Mouse (Mus musculus) macrophage (primary cell): ENCODE measurements around the gene Ptger1. TPM values are rescaled to one million over a fixed set of nuclear protein-coding genes. Genes with fewer than 3 reads are reported as not detected.
A peak's percentile ranks its signal among the peaks of the same experiment; 100 is the strongest.

Experiments
- H3K27ac ChIP-seq: fragments of 350-480 bp; formaldehyde crosslinking; 2 replicates; pipeline ENCODE4 v1.9.0; 2021
- H3K36me3 ChIP-seq: fragments of 350-480 bp; formaldehyde crosslinking; 2 replicates; pipeline ENCODE4 v1.9.0; 2021; ENCODE audit errors: inconsistent target
- H3K4me3 ChIP-seq: fragments of 350-480 bp; formaldehyde crosslinking; 2 replicates; pipeline ENCODE4 v1.9.0; 2021; ENCODE audit errors: inconsistent target
- H3K79me2 ChIP-seq: fragments of 350-480 bp; formaldehyde crosslinking; 2 replicates; pipeline ENCODE4 v1.9.0; 2021; ENCODE audit errors: inconsistent target
- WGBS: methylation state at CpG from one replicate; pipeline ENCODE4 v1.1.7; 2026; ENCODE audit warnings: inconsistent platforms; ENCODE audit not compliant: missing documents; 5-methylcytosine and 5-hydroxymethylcytosine counted together
- polyA plus RNA-seq: library from polyadenylated mRNA; stranded (reverse); fragments of 250-400 nt; gene quantifications from 3 replicates; pipeline ENCODE4 v1.2.4, GENCODE M21; 2018; ENCODE audit warnings: inconsistent platforms

The Ptger1 gene
- polyA plus RNA-seq, 1 experiment from 2014 or later: 8.8 TPM

DNA sequence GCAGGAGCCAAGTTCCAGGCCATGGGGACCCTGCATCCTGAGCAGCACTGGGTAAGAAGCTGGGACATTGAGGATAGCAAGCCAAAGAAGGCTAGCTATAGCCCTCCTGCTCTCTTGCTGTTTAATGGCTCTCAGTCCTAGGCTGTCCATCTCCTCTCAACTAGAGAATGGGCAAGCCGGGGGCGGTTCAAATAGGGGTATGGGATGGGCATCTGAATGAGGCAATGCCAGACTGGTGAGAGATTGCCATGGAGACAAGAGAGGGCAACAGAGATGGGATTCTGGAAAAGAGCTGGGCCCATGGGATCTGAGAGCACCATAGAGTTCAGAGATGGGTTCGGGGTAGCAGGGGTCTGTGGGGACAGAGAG, 372 bp downstream of the Ptger1 start:
- Histone ChIP-seq H3K27ac (no peak overlapping the region), H3K79me2 (no peaks in the 10 kb centered on the region), H3K36me3 (peaks cover 31% of the 10 kb centered on the region), H3K4me3 (no peak overlapping the region)
- 100% methylated on average over 3 of the region's 3 CpGs for WGBS

DNA sequence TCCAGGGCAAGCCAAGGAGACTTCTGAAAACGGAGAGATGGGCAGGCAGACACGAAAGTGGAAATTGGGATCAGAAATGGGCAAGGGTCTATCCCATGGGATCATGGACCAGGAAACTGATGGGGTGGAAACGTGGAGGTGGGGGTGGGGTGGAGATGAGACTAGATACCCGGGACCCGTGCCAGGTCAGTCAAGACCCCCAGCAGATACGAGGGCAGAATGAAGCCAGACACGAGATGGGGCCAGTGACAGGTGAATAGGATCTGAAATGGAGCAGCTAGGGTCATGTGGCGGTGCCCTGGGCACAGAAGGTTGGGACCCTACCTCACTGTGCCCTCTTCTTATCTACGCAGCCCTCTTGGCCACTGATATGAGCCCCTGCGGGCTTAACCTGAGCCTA, 1.0 kb downstream of the Ptger1 start:
- Histone ChIP-seq H3K79me2 (no peaks in the 10 kb centered on the region), H3K27ac (no peak overlapping the region), H3K4me3 (no peak overlapping the region), H3K36me3 (peaks cover 38% of the 10 kb centered on the region)
- 89% methylated on average over 10 of the region's 10 CpGs for WGBS

DNA sequence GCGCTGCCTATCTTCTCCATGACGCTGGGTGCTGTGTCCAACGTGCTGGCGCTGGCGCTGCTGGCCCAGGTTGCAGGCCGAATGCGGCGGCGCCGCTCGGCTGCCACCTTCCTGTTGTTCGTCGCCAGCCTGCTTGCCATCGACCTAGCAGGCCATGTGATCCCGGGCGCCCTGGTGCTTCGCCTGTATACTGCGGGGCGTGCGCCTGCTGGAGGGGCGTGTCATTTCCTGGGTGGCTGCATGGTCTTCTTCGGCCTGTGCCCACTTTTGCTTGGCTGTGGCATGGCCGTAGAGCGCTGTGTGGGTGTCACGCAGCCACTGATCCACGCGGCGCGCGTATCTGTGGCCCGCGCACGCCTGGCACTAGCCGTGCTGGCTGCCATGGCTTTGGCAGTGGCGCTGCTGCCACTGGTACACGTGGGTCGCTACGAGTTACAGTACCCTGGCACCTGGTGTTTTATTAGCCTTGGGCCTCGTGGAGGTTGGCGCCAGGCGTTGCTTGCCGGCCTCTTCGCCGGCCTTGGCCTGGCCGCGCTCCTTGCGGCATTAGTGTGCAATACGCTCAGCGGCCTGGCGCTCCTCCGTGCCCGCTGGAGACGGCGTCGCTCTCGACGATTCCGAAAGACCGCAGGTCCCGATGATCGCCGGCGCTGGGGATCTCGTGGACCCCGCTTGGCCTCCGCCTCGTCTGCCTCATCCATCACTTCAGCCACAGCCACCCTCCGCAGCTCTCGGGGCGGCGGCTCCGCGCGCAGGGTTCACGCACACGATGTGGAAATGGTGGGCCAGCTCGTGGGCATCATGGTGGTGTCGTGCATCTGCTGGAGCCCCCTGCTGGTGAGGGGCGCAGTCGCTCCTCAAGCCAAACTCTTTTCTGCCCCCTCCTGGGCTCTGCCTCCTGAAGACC, 1.8 kb downstream of the Ptger1 start:
- Histone ChIP-seq H3K36me3 (peaks cover 45% of the 10 kb centered on the region), H3K27ac (no peak overlapping the region)

DNA sequence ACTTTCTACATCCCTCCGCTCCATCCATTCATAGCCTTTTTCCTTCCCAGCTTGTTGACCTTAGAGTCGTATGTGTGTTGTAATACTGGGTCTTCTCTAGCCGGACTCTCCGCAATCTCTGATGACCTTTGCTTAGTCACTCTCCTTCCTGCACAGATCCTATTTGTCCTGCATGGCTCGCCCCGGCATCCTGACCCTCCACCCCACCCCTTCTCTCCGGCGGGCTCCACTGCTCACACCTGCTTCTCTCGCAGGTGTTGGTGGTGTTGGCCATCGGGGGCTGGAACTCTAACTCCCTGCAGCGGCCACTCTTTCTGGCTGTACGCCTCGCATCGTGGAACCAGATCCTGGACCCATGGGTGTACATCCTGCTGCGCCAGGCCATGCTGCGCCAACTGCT, 2.5 kb downstream of the Ptger1 start:
- Histone ChIP-seq H3K4me3 (no peak overlapping the region), H3K36me3 (peaks cover 53% of the 10 kb centered on the region), H3K79me2 (no peaks in the 10 kb centered on the region), H3K27ac (no peak overlapping the region)
- WGBS: 90% methylated on average over 16 of the region's 16 CpGs

More for the DNA sequence above, 1.8 kb downstream of the Ptger1 start:
- no peaks in the 10 kb centered on the region for H3K79me2 ChIP-seq
- no peak overlapping the region for H3K4me3 ChIP-seq
- WGBS: 62% methylated on average over 55 of the region's 80 CpGs

DNA sequence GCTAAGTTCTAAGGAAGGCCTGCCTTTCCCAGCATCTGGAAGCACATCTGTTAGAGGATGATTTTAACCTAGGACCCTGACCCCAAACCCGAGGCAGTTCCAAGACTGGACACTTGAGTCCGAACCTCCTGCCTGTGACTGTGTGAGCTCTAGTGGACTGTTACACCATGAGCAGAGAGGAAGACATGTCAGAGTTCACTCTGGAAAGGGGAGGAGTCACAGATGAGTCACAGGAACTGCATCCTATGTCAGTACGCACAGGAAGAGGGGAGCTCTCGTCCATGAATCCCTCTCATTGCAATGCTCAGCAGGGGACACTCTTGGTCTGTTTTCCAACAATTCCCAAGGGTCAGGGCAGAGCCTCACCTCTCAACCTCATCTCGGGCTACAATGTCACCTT, 6.5 kb downstream of the Ptger1 start:
- WGBS: 74% methylated on average over 5 of the region's 5 CpGs

DNA sequence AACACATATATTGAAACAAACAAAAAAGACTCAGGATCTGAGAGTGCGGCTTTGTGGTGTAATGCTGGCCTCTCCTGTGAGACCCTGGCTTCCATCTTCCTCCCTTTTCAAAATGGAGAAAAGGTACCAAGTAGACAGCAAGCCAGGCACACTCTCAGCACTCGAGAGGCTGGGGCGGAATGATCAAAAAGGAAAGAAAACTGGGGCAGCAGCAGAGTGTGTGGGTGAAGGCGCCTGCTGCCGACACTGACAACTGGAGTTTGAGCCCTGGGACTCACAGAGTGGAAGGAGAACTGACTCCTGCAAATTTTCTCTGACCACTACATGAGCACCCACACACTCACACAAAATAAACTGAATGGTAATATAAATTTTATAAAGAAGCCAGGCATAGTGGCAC, 8.0 kb downstream of the Ptger1 start:
- peaks cover 5% of the 10 kb centered on the region; the same call in 1 of the 2 replicates for H3K79me2 ChIP-seq
- peaks cover 100% of the 10 kb centered on the region for H3K36me3 ChIP-seq
- WGBS: 96% methylated on average over 5 of the region's 5 CpGs
- H3K27ac ChIP-seq: no peak overlapping the region
- no peak overlapping the region for H3K4me3 ChIP-seq

More for the DNA sequence above, 6.5 kb downstream of the Ptger1 start:
- peaks cover 92% of the 10 kb centered on the region for H3K36me3 ChIP-seq
- no peak overlapping the region for H3K4me3 ChIP-seq
- H3K27ac ChIP-seq: no peak overlapping the region
- H3K79me2 ChIP-seq: no peaks in the 10 kb centered on the region; the same call in 1 of the 2 replicates

DNA sequence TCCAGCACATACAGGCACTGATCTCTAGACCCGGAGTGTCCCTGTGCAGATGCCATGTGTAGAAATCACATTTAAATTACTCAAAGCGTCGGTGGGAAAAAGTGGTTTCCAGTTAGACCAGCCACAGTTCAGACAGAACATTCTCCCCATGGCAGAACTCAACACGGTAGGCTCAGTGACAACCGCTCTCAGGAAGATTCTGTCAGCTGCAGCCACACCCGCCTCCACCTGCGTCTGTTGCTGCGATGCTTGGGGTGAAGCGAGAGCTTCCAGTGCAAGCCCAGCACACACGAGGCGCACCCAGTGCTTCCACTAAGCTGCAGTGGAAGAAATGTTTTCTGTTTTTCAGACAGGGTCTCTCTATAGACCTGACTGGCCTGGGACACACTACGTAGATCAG, 13.4 kb downstream of the Ptger1 start:
- peaks cover 99% of the 10 kb centered on the region for H3K36me3 ChIP-seq
- H3K4me3 ChIP-seq: no peak overlapping the region
- no peak overlapping the region for H3K27ac ChIP-seq
- 98% methylated on average over 12 of the region's 12 CpGs for WGBS
- peaks cover 5% of the 10 kb centered on the region; the same call in 1 of the 2 replicates for H3K79me2 ChIP-seq

DNA sequence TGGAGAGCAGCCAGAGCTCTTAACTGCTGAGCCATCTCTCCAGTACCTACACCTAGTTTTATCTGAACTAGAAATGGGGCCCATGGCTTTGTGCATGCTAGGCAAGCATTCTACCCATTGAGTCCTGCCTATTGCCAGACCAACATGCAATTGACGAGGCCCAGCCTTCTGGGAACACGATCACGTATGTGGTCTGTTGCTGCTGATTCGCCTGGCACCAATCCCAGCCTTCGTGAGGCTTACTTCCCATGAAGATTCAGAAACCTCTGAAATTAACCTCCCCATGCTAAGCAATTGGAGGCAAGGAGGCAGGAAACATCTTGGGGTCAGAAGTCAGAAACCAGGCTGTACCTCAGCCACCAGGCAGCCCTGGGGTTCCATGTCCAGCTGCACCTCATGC, 14.1 kb downstream of the Ptger1 start:
- no peak overlapping the region for H3K27ac ChIP-seq
- H3K79me2 ChIP-seq: peaks cover 8% of the 10 kb centered on the region; the same call in 1 of the 2 replicates
- no peak overlapping the region for H3K4me3 ChIP-seq
- 90% methylated on average over 5 of the region's 5 CpGs for WGBS
- peaks cover 99% of the 10 kb centered on the region for H3K36me3 ChIP-seq

DNA sequence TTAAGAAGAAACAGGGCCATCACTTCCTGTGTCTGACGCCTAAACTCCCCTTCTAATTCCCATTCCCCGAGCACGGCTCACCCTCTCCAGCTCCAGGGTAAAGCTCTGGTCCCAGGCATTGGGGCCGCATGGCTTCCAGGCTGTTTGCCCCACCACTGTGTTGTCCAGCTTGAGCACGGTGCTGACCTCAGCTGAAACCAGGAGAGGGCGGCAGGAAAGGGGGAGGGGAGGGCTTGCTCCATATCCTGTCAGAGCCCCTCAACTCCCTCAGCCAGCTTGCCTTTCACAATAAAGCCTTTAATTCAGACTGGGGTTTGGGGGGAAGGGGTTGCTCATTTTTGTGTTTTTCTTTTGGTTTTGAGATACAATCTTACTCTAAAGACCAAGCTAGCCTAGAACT, 14.6 kb downstream of the Ptger1 start:
- Histone ChIP-seq H3K79me2 (peaks cover 13% of the 10 kb centered on the region; the same call in 1 of the 2 replicates), H3K36me3 (peaks cover 99% of the 10 kb centered on the region), H3K4me3 (no peak overlapping the region), H3K27ac (no peak overlapping the region)
- 60% methylated on average over 6 of the region's 6 CpGs for WGBS

DNA sequence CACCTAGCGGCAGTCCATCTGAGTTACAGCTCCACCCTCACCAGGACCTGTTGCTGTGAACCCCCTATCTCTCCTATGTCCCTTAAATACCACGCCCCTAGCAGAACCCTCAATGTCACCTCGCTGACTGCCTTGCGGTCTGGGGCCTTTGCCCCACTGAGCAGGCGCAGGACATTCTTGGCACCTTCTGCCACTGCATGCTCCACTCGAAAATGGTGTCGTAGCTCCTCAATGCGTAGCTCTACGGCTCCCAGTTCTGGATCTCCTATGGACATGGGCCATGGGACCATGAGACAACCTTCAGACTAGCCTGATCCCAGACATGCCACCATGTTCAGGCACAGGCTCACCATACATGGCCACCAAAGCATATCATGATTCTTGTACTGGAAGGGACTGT, 18.0 kb downstream of the Ptger1 start:
- Histone ChIP-seq H3K4me3 (no peak overlapping the region), H3K36me3 (peaks cover 88% of the 10 kb centered on the region), H3K79me2 (peaks cover 33% of the 10 kb centered on the region; the same call in 1 of the 2 replicates), H3K27ac (no peak overlapping the region)
- WGBS: 95% methylated on average over 9 of the region's 9 CpGs

DNA sequence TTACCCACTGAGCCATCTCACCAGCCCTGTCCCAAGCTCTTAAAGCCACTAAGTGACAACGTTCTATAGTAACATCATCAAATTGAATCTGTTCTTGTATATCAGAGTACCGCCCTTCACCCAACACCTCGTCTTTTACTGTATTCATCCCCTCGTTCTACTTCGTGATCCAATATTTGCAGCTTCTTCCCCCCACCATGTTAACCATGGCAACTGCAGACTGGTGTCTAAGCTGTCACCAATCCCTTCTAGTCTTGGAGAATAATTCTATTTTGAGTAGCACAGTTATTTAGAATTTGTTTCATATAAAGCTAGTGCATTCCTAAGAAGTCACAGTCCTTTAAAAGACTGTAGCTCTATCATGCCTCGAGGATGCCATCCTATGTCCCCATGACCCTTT, 22.8 kb downstream of the Ptger1 start:
- peaks cover 72% of the 10 kb centered on the region for H3K36me3 ChIP-seq
- no peak overlapping the region for H3K4me3 ChIP-seq
- peaks cover 80% of the 10 kb centered on the region for H3K79me2 ChIP-seq
- H3K27ac ChIP-seq: no peak overlapping the region
- WGBS: 93% methylated on average over 6 of the region's 6 CpGs

DNA sequence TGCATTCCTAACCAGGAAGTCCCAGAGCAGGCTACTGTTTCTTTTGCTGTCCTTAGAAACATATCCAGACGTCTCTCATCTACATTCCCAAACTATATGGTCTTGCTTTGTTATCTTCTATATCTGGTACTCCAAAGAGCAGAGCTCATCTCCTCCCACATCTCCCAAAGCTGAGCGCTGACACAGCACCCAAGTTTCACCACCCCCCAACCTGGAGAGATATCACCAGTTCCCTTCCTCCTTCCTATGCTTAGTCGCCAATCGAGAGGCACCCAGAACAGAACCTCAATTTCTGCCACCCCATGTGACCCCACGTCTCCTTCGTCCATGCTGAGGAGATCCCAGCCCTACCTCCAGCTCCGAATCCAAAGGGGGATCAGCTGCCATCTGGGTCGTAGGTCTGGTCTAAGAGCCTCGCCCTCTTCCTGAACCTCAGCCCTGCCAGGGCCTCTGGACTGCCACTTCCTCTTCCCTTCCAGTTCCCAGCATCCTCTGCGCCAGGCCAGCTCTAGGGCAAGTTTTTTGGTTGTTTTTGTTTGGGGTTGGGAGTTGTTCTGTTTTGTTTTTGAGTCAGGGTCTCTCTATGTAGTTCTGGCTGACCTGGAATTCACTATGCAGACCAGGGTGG, 27.2 kb downstream of the Ptger1 start:
- peaks cover 98% of the 10 kb centered on the region for H3K79me2 ChIP-seq
- 6% methylated on average over 10 of the region's 10 CpGs for WGBS
- peaks cover 35% of the 10 kb centered on the region for H3K36me3 ChIP-seq
- H3K27ac ChIP-seq: peak overlapping the region; percentile 89
- H3K4me3 ChIP-seq: peak overlapping the region; percentile 40

DNA sequence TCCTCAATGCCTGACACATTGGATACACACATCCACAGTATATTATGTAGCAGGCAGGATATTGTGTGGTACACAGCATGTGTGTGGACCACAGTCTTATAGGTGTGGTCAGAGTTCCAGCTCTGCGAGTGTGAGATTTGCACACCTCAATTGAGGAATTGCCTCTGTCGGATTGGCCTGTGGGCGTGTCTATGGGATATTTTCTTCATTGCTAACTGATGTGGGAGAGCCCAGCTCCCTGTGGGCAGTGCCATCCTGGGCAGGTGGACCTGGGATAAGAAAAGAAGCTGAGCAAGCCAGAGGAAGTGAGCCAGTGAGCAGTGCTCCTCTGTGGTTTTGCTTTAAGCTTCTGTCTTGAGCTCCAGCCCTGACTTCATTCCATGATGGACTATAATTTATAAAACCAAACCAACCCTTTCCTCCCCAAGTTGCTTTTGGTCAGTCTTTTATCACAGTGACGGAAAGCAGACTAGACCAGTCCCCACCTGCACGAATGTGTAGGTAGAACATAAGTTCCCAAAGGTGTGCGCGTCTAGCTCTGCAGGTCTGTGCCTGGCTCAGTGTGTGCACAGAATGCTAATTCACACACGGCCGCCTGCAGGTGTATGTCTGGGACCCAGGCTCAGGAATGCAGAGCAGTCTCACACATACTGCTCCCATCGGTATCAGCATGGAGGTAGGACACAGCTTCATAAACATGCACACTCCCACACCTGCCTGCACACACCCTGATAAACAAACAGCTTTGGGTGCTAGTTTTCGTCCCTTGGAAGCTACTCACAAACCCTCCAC, 28.1 kb downstream of the Ptger1 start:
- WGBS: 67% methylated on average over 10 of the region's 11 CpGs
- no peak overlapping the region for H3K4me3 ChIP-seq
- H3K79me2 ChIP-seq: peaks cover 92% of the 10 kb centered on the region
- H3K36me3 ChIP-seq: peaks cover 30% of the 10 kb centered on the region
- H3K27ac ChIP-seq: peak overlapping the region; percentile 89

DNA sequence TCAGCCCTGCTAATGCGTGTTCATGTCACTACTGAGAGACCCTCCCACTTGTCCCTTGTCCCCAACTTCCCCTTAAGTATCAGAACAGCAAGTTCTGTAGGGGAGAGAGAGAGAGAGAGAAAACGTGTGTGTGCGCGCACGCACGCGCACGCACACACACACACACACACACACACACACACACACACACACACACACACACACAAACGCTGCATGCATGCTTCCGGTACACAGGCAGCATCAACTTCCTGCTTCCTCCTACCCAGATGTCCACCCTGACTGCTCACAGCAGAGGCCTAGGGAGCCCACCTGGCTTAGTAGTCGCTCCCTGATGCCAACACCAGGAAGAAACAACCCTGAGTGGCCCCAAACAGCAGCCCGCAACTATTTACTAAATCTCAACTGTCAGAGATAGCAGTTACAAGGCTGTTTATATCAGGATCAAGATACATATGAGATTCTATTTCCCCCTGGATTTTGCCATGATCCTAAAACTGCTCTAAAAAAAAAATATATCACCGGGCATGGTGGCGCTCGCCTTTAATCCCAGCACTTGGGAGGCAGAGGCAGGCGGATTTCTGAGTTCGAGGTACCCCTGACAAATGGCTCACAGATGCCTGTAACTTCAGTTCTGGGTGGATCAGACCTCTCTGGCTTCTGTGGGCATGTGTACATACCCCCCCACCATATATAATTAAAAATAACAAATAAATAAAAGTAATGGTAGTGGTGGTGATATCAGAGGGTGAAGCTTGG, 29.1 kb downstream of the Ptger1 start:
- peaks cover 20% of the 10 kb centered on the region for H3K36me3 ChIP-seq
- peaks cover 82% of the 10 kb centered on the region for H3K79me2 ChIP-seq
- WGBS: 40% methylated on average over 8 of the region's 17 CpGs
- H3K27ac ChIP-seq: peak overlapping the region; percentile 89
- no peak overlapping the region for H3K4me3 ChIP-seq
